Mouse (Mus musculus) kidney, postnatal 25 days (tissue): Measurements from ENCODE around the gene Dusp2.
"Not testable (repeated sequence)": the region's sequence is repeated elsewhere in the genome, so short reads cannot be mapped to it uniquely, and the experiment has no call there.

Experiments used
- DNase-seq, 2 experiments: peaks; one replicate each; pipeline ENCODE4 v3.0.0; 2021; ENCODE audit warnings: mixed read lengths in 2 of 2

Gene Dusp2

GRCm38 (mm10) chr2:127335767-127336496 is at the start of gene Dusp2:
TSS of gene Dusp2 (plus strand) at chr2:127336159.
- peak; percentile 80 to 93 for DNase-seq

DNA sequence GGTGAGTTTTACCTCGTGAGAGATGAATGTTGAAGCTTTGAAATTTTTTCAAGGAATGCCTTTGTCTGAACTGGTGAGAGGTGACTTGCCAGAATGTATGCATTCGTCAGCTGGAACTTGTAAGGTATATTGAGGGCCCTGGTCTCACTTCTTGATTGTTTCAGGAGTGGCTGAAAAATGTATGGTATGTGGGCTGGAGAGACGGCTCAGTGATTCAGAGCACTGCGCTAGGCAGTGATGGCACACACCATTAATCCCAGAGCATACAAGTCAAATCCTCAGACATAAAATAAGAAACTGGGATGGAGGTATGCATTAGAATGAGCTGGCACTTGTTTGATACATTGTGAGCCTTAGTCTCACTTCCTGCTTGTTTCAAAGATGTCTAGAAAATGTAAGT is 43.7 kb upstream of the Dusp2 start:
- DNase-seq = no peak

DNA sequence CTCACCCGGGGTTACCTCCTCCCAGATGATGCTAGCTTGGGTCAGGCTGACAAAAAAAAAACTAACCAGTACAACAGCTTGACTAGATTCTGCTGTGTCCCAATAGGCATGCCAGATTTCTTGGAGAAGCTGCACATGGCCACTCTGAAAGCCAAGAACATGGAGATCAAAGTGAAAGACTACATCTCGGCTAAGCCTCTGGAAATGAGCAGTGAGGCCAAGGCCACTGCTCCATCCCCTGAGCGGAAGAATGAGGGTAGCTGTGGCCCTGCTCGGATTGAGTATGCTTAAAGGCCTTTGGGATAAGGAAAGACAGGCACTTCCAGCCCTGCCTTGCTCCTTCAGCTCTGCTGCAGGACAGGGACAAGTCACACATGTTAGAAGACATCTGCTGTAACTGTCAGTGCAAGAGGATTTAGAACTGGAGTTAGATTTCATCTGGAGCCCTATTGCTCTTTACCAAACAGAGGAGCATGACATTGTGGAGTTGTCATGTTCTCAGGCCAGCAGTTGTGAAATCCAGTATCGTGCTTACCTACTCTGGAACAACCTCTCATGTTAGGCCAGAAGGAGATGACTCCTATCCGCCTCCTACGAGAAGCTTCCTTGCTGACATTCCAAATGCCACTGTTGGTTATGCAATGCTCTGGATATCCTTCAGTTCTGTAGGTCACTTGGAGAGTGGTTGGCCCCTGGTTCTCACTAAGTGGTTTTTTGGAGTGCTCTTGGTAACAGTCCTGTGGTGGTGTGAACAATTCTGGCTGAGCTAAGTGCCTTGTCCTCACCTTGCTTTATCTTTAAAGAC is 38.8 kb upstream of the Dusp2 start:
- no peak for DNase-seq

DNA sequence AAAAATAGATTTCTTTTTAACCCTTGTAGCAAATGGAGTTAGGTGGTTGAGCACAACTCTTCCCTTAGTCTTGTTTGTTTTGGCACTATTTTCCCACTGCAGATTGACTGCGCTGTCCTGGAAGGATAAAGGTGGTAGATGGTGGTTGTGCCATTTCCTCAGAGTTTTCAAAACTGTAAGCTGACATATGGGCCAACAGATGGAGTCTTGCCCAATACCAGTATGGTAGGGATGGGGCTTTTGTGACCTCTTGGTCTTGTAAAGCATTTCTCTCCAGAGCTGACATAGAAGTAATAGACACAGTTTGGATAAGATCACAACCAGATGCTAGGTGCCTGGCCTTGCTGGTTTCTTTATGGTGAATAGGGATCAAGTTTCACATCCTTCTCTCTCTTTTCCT is 37.9 kb upstream of the Dusp2 start:
- no peak for DNase-seq

DNA sequence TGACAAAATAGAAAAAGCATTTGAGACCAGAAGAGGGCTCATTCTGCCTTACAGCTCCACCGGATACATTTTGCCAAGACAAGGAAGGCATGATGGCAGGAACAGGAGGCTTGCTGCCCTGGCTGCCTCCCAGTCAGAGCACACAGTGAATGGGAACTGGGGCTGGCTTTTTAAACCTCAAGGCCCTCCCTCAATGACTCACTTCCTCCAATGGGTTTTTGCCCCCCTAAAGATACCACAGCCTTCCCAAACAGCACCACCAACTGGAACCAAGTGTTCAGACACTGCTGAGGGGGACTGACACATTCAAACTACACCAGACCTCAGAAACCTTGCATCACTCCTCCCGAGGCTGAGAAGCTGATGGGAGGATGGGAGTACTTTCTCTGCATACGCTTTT is 35.3 kb upstream of the Dusp2 start:
- DNase-seq = no peak

- DNase-seq = no peak
Measured at GRCm38 (mm10) chr2:127301883-127302282, 34.1 kb upstream of the Dusp2 start.

- not testable (repeated sequence) for DNase-seq
Measured at GRCm38 (mm10) chr2:127304192-127304591, 31.8 kb upstream of the Dusp2 start.

- DNase-seq = no peak
Measured at GRCm38 (mm10) chr2:127304609-127305210, 31.2 kb upstream of the Dusp2 start.

DNA sequence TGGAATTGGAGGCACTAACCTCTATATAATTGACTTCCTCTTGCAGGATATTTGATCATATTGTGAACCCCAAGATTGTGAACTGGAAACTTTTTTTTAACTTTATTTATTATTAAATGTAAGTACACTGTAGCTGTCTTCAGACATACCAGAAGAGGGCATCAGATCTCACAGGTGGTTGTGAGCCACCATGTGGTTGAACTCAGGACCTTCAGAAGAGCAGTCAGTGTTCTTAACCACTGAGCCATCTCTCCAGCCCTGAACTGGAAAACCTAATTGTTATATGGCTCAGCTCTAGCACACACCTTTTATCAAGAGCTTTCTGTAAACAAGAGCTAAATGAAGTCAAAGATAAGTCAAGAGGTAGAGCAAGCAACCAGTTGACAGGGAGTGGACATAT is 29.8 kb upstream of the Dusp2 start:
- DNase-seq = no peak

DNA sequence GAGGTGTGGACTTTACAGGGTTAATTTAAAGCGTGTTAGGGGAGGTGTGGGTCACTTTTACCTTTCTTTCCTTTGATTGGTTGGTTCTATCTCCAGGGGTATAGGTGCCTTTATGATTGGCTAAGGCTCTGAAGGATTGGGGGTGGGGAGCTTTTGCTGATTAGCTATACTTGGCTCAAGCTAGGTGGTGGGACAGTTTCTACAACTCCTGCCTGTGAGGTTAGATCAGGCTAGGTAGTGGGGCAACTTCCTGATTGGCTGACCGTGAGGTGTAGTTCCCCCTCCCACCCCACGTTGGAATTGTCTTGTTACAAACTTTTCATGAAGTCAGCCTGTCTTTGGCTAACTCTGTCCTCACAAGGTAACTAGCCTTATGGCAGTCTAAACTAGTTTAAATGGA is 28.8 kb upstream of the Dusp2 start:
- no peak for DNase-seq

DNA sequence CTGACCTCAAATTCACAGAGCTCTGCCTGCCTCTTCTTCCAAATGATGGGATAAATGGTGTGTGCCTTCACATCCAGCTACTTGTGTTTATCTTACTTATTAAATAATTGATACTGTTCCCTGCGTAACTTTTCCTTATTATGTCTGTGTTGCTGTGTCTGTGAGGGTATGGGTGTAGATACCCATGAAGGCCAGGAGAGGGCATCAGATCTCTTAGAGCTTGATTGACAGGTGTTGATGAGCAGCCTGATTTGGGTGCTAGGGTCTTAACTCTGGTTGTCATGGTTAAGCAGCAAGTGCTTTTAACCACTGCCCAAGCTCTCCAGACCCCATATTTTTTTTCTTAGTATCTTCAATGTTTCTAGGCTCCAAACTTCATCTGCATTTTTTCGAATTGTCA is 27.3 kb upstream of the Dusp2 start:
- no peak for DNase-seq

GRCm38 (mm10) chr2:127310246-127310645 is 25.7 kb upstream of the Dusp2 start:
- DNase-seq = no peak

DNA sequence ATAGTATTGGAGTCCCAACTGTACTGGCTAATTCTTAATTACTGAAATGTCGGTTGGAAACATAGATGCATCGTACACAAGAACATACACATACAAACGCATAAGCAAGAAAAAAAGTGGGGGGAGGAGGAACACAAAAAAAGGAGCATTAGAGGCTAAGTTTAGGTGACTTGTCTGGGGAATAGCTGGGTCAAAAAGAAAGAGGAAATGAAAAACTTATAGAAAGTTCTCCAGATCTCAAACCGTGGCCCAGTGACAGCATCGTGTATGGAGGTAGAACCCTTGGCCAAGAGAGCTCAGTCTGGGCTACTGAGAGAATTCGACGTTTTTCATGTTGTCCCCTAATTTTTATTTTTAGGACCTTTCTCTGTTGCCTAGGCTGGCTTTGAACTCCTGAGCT is 25.3 kb upstream of the Dusp2 start:
- no peak for DNase-seq

- no peak for DNase-seq
Measured at GRCm38 (mm10) chr2:127311193-127311592, 24.8 kb upstream of the Dusp2 start.

DNA sequence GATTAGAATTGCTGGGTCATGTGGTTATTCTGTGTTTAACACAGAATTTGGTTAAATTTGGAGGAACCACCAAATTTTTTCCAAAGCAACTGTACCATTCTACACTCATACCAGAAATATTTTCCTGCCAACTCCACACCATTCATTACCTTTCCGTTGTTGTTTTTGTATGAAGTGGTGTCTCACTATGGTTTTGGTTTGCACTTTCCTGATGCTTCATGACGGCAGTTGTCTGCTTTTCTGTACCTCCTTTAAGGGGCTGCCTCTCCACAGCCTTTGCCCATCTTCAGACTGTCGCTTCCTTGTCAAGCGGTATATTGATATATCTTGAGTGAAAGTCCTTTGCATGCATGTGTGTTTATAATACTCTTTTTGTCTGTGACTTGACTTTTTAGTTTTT is 23.2 kb upstream of the Dusp2 start:
- no peak for DNase-seq

DNA sequence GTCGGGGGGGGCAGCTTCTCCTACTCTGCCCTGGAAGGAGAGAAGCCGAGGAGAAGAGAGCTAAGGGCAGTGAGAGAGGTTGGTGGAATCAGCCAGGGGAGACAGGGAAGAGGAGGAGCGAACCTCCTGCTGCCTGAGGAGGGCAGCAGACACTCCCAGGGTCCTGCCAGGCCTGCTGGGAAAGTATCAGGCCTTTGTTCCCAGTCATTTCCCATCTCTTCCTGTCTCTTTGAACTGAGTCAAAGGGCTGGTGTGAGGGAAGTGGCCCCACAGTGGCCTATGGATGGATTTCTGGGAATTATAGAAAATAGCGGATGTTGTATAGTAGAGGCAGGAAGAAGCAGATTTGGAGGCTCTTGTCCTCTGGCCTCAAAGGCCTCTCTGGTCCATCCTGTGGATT is 22.1 kb upstream of the Dusp2 start:
- DNase-seq = no peak

DNA sequence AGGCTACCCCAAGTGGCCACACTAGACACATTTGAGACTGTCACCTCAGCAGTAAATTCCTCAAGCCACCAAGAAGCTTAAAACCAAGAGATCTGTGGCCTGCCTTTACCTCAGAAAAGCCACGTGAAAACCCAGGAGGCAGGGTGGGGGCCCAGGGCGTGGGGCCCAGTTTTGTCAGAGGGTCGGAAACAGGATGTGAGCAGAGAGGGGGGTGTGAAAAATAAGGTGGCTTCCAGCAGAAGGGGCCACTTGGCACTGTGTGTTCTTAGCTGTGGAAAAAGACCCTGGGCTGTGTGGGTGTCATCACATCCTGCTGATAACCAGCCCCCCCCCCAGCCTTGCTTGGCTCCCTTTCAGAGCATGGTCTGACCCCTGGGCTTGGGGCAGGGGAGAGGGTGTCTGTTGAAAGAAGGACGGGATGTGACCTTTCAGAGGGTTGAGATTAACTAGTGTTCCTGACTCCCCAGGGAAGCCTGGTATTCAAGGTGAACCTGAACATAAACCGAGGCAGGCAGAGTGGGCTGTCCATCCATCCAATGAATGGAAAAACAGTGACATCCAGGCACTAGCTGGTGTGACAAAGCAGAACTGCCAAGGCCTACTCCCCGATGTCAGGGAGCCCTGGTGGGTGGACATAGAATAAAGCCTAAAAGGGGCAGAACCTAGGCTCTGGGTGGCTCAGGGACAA is 21.3 kb upstream of the Dusp2 start:
- DNase-seq = no peak

- DNase-seq = no peak
Measured at GRCm38 (mm10) chr2:127315155-127315470, 20.8 kb upstream of the Dusp2 start.

DNA sequence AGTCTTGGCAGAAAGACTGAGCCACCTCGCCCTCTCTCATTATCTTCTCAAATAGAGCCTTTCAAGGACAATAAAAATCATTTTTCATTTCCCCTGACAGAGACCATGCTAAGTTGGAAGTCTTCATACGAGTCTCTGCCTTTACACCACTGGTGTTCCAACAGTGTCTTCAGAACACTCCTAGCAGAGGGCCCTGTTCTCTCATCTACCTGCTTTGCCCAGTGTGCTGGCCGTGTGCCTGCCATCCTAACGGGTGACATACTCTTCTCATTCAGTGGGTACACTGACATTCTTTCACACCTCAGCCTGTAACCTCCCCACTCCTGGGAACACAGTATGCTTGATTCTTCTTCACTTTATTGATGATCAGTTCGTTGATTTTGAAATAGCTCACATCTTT is 19.5 kb upstream of the Dusp2 start:
- DNase-seq = no peak

DNA sequence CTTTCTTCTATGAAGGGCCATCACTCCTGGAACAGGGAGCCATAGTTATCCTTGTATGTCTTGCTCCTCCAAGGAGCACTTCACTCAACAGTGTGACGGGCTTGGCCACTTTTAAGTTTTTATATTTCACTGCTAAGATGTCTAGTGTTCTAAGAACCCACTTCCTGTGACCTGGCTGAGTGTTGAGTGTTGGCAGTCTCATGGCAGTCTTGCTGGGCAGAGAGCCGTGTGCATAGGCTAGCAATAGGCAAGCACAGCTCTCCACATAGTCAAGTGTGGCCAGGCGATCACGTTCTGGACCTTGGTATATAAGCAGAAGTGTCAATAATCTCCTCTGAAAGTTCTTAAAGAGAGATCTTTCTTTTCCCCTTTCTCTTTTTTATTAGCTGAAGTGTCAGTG is 17.8 kb upstream of the Dusp2 start:
- no peak for DNase-seq

DNA sequence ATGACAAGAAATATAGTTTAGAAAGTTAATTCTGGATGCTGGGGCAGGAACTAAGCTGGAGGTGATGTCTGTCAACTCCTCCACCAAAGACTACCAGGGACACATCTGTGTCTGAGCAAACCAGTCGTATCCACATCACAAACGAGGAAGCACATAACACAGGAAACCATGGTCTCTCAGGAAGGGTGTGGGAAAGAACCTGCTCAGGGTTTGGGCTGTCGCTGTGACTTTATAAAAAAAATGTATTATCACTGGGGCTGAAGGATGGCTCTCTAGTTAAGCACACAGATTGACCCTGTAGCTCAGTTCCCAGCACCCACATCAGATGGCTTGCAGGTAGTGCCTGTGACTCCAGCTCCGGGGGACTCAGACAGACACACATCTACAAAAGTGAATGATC is 16.9 kb upstream of the Dusp2 start:
- DNase-seq = no peak

DNA sequence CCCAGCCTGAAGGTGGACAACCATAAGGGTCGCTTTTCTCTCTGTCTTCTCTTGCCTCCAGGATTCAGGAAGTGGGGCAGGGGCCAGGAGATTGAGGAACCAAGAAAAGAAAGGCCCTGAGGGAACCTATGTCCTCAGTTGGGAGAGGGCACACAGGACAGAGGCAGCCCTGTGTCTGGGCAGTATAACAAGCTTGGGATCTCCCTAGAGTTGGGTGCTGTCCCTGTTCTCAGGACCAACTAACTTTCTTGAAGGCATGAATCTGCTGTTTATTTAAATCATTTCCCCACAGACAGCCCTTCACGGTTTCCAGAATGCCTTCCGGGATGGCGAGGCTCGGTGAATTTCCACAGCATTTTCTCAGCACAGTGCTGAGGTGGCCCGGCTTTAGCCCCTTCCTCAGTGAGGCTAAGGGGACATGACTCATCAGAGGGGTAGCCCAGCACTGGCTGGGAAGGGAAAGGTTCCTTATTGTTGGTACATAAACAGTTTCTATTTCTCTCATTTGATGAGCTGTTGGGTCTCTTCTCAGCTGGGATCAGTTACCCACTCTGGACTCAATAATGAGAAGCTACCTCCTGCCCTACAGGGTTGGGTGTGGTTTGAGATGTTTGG is 13.2 kb upstream of the Dusp2 start:
- no peak for DNase-seq

DNA sequence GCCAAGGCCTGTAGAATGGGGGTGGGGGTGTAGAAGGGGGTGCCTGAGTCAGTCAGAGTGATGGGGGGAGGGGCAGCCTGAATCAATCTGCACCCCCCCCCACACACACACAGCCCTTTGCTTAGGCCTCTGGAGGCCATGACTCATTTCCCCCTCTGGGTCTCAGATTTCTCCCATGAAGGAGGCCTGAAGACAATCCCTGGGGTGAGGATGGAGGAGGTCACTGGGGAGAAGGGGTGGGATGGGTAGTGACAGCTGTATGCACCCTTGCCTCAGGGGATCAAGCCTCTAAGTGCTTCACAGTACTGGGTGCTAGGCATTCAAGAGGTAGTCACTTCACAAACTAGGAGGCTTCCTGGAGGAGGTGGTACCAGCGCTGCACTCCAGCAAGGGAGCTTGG is 12.3 kb upstream of the Dusp2 start:
- DNase-seq = no peak
